Mouse (Mus musculus) heart, postnatal 0 days (tissue): ENCODE measurements around the gene Bzw2.

ENCODE experiments used
- CTCF ChIP-seq: IDR thresholded peaks from 2 replicates; pipeline ENCODE4 v1.5.1; 2016; ENCODE audit warnings: antibody characterized with exemption, control low read depth, low read depth
- EP300 ChIP-seq: IDR thresholded peaks from 2 replicates; pipeline ENCODE4 v1.6.1; 2016; ENCODE audit warnings: antibody characterized with exemption, low read depth

DNA sequence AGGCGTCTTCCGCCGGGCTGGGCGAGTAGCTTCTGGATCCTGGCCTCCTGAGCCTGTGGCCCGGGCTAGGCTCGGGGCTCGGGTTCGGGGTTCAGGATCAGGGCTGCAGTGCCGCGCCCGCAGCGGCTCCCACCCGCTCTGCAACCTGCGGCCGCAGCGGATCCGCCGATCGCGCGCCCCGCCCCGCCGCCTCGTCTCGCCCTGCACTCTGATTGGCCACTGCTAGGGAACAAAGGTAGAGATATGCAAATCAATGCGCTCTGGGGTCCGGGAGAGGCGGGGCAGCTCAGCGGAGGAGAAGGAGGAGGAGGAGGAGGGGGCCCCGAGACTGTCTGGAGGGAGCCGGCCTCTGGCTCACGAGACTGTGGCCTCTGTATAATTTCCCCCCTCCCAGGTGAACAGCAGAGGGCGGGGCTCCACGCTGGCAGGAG, 115.5 kb downstream of the Bzw2 start, which contains the start of gene Tspan13:
- TF ChIP-seq CTCF = no peak
- TF ChIP-seq EP300 = no peak
